Mouse (Mus musculus) adrenal gland, postnatal 36 days (tissue): ENCODE measurements at regions not wholly inside any gene's neighbourhood (a gene's known extent, or its start where the extent isn't known, plus 50 kb on each side); places are given as distances from the start of the nearest gene placed in this dataset.
A peak's percentile ranks its signal among the peaks of the same experiment; 100 is the strongest.

ENCODE experiments used
- DNase-seq, 2 experiments: peaks; one replicate each; pipeline ENCODE4 v3.0.0; 2021; ENCODE audit warnings: mixed read lengths in 1 of 2

GRCm38 (mm10) chr16:95886131-95886530 lies 104.6 kb downstream of the Psmg1 start:
- DNase-seq: no peak

GRCm38 (mm10) chr16:95873297-95873696 lies 117.5 kb downstream of the Psmg1 start:
- DNase-seq: no peak

DNA sequence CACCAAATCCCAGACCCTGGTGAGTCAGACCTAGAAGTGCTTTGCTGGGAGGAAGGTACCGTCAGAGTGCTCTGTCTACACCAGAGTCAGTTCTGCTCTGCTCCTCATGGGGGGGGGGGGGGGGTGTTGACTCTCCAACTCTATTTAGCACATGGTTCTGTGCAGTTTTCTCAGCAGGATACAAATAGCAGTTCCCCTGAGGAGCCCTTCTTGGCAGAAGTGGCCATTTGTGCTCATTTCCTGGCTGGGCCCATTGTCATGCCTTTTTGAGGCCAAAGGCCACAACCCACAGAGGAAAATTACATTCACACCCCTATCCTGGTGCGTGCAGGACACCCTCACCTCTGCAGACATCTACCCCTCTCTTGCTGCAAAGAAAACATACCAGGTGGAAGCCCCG lies 118.3 kb downstream of the Psmg1 start:
- DNase-seq: peak; percentile 23 to 49

- no peak for DNase-seq
These were observed 120.5 kb downstream of the Psmg1 start for GRCm38 (mm10) chr16:95870291-95870690.

DNA sequence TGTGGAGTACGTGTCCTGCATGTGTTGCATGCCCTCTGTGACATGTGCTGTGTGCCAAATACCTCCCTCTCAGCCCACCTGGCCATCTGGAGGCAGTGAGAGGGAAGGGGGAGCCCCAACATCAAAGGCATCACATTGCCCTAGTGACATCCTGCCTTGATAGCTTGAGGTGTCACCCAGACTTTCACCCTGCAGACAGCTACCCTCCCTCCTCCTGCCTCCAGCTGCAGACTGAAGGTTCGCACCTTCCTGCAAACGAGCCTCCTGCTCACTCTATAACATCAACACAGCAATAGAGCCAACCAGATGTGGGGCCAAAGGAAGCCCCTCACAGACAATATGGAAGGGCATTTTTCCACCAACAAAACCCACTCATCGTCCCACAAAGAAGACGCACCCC lies 121.3 kb downstream of the Psmg1 start:
- no peak for DNase-seq

GRCm38 (mm10) chr16:95868896-95869295 lies 121.9 kb downstream of the Psmg1 start:
- DNase-seq: no peak

GRCm38 (mm10) chr16:95867516-95867915 lies 123.2 kb downstream of the Psmg1 start:
- no peak for DNase-seq

DNA sequence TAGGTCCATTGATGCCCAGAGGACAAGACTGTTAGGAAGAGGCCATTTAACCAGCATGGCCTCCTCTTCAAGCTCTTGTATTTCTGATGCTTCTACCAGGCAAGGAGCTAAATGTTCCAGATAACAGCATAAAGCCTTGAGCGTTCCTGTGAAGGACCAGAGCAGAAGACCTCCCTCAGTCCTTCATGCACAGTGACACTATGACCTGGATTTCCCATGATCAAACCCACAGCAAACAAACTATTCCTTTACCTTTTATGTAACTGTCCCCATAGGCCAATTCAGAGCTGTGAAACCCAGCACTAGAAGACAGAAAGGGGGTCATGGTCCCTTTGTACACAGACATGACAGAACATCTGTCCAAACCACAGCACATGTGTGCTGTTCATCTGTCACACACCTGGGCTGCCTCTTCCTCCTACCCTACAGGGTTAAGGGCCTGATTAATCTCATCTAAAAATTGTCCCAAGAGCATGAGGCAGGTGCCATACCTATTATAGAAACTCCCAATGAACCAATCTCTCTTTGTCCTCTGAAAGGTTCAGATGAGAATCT lies 123.8 kb downstream of the Psmg1 start:
- no peak for DNase-seq

DNA sequence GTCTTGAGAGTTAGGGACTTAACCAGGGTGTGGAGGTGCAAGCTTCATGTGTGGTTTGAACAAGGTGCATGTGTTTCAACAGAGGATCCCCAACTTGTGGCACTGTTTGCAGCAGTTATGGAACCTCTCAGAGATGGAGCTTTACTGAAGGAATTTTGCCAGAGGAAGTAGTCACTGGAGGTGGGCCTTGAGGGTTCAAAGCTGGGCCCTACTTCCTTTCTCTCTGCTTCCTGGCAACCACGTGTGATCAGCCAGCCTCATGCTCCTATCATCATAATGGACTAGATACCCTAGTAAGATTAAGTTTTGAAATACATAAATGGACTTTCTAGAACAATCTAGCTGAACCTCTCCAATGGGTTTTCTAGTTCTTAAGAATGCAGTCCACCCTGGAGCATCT lies 125.2 kb downstream of the Psmg1 start:
- DNase-seq: no peak

DNA sequence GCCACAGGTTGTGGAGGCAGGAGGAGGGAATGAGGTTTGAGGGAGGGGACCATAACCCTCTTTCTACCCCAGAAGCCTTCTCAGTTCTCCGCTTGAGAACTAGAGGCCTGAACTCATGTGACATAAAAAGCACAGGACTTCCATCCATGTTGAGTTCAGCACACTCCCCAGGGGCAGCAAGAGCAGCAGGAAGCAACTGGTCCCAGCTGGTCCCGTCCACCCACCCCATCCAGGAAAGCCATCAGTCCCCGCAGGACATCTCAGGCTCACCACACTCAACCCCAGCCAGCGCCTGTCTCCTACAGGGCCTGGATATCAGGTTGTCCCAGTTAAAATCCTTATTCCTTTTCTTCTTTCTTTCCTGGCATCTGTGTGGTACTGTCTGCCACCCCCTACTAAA lies 126.1 kb downstream of the Psmg1 start:
- no peak for DNase-seq

DNA sequence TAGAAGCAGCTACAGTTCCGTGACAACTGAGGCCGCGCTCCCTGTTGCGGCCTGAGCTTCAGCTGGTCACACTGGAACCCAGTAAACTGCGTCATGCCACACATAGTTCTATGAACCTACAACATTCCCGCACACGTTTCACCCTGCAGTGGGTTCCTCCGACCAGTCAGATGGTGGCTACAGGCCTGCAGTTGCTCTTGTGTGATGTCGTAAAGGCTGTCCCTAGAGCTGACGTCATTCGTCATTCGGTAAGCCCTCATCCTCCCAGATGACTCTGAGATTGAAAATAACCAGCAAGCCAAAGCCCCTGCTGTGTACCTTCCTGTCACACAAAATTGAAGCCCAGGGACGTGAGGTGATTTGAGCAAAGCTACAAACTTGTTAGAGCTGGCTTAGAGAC lies 126.7 kb downstream of the Psmg1 start:
- no peak for DNase-seq

- DNase-seq: no peak
These were observed 127.2 kb downstream of the Psmg1 start for GRCm38 (mm10) chr16:95863565-95863964.

- DNase-seq: peak; percentile 39 to 49
These were observed 128.1 kb downstream of the Psmg1 start for GRCm38 (mm10) chr16:95862621-95863020.

DNA sequence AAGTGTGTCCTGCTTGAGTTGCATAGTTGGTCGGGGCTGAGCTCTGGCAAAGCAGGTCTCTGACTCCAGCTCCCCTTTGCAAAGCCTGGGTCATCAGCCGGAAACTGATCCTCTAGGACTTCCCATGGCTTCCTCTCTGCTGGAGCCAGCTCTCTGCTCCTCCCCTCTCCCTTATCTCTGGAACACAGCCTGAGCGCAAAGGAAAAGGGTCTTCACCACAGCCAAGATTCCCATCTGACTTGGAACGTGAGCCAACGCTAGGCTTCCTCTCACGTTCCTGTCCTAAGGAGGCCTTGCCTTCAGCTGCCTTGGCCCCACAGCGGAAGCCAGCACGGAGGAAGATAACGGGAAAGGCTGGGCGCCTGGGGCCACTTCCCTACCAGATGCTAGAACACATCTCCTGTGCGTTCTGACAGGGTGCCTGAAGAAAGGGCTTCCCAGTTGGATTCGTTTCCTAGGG lies 129.5 kb downstream of the Psmg1 start:
- peak; percentile 62 to 66 for DNase-seq

DNA sequence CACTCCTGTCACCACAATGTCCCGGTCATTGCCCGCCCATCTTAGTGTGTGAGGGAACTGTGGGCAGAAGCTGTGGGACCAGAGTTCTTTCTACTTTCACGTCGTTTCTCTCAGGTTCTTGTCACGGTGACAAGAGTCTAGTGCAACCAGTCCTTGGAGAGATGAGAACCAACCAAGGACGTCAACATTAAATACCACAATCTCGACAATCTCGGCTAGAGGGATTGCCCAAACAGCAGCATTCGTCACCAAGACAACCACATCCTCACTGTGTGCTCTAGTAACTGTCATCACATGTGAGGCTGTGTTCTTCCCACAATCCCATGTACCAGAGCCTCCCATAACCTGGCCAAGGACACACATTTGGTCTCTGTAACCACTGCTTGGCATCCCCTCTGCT lies 129.9 kb downstream of the Psmg1 start:
- DNase-seq: no peak

DNA sequence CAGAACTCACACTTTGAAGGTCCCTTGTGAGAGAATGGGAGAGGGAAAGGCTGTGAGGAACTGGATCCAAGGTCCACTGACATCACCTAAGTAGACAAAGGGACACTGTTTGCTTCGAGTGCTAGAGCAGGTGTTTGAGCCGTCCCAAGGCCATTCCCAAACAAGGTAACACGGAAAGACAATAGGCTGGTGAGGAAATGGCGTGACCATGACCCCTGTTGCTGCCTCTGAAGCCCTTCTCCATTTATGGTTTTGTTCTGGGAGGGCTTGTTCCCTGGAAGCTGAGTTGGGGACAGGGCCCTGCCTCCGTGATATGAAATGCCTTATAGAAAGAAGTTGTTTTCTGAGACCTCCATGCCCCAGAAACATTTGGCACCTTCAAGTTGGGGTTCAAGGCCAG lies 130.6 kb downstream of the Psmg1 start:
- DNase-seq: no peak

DNA sequence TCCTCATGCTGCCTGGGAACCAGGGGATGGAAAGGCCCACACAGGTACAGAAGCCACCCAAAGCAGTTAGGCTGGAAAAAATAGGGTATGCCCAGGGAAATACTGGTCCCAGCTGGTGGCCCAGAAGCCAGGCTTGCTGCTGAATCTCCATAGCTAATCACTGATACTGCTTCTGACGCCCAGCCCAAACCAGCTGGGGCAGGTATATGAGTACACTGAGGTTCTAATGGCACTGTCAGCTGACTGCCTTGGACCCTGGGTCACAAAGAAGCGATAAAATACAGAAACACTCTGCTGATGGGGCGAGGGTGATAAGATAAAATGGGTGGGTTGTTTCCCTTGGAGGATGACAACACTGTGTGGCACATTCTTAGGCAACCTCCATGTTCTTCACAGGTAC lies 133.4 kb downstream of the Psmg1 start:
- DNase-seq: no peak

GRCm38 (mm10) chr16:95855230-95855629 lies 135.5 kb downstream of the Psmg1 start:
- DNase-seq: peak; percentile 61 to 69

- no peak for DNase-seq
These were observed 138.9 kb downstream of the Psmg1 start for GRCm38 (mm10) chr16:95851907-95852306.

GRCm38 (mm10) chr16:95848555-95849082 lies 142.1 kb downstream of the Psmg1 start:
- no peak for DNase-seq

DNA sequence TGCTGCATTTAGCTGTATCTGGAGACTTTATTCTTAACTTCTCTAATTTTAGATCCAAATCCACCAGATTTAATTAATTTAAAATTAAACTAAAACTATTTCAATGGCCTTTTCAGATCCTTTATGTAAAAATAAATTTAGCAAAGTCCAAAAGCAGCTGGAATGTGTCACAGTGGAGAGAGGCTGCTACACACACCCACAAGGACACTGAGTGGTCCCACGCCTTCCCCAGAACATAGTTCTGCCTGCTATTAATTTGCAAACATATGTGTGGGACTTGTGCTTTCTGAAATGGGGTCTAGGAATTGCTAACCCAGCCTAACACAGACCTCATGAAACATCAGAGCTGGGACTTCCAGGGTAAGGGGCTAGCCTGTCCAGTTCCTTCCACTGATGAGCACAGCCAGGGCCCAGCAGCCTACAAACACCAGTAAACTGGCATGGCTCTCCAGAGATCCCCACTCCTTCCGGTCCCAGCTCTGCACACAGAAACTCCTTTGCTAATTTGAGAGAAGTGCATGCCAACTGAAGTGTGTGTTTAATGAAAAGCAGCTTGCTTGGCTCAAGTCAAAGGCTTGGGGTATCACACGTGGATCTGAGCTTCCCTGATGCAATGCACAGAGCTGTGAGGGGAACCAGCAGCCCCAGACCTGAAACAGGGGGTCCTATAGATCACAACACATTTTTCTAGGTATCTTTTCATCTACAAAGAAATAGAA lies 142.8 kb downstream of the Psmg1 start:
- DNase-seq: no peak

DNA sequence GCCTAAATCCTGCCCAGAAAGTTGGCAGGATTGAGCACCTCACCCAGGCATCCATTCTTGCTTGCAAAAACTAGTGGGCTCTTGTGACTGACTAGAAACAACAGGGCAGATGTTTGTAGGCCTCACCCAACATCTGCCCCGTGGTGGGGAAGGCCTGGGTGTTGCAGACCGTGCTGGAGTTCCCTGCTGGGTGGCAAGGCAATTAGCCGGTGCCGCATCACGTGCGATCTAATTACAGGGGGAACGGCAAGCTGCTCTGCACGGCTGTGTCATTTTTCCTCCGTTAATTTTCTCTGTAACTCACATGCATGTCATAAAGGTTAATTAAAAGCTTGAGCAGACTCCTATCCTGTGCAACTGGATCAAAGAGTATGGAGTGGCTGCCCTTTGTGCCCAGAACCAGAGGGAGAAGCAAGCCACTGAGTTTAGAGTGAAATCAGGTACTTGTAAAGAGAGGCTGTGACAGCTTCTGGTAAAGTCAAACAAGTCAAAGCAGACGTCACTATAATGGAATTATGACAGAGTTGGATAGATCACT lies 143.5 kb downstream of the Ets2 start:
- DNase-seq: no peak

- peak; percentile 68 to 71 for DNase-seq
These were observed 142.8 kb downstream of the Ets2 start for GRCm38 (mm10) chr16:95844691-95845090.

DNA sequence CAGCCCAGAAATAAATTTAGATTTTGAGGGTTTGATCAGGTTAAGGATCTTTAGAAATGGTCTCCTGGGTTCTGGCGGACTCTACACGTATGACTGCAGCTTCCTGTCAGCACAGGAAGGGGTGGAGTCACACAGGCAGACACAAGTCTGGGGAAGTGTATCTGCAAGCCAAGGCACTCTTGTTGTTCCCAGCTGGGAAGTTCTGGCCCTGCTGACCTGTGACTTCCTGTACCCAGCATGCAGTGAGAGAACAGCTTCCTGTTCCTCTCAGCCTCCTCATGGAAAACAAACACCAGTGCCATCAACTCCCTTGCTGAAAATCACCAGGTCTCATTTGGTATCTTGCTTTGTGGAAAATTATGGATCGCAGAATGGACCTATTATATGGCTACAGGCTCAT lies 140.9 kb downstream of the Ets2 start:
- DNase-seq: no peak
